Mouse (Mus musculus): ENCODE measurements around the gene Cenpv. TPM values are rescaled to one million over a fixed set of nuclear protein-coding genes. Genes with fewer than 3 reads are reported as not detected.

Cenpv gene
- total and polyA plus RNA-seq, 2 experiments, result 20.5 to 32.6 TPM

- Histone ChIP-seq H3K4me1 (ENCODE audit: control insufficient read depth, insufficient read depth, low read length) (peaks cover 2% of the 10 kb centered on the region; the same call in 1 of the 2 replicates), H3K36me3 (ENCODE audit: control insufficient read depth, insufficient read depth, low read length) (peaks cover 15% of the 10 kb centered on the region), H3K4me3 (ENCODE audit: insufficient read depth, low read depth, low read length) (no peak overlapping the region), H3K79me2 (ENCODE audit: control insufficient read depth, insufficient read depth, low read length) (no peaks in the 10 kb centered on the region; the same call in 1 of the 2 replicates), H3K9ac (ENCODE audit: low read depth, low read length) (no peak overlapping the region), H3K27ac (replicated peaks; ENCODE audit: insufficient read depth, low read depth, low read length) (no peak overlapping the region), H3K27me3 (ENCODE audit: control insufficient read depth, insufficient read depth, low read length) (no peaks in the 10 kb centered on the region)
- 53% methylated on average over 7 of the region's 7 CpGs for WGBS
- TF ChIP-seq CTCF (IDR thresholded peaks at IDR 0.05; ENCODE audit: low read depth, low read length) (no peak), POLR2A (IDR thresholded peaks at IDR 0.05; ENCODE audit: extremely low read depth, insufficient read depth, low read length) (no peak)
- DNase-seq (ENCODE audit: extremely low read depth, low read depth, low spot score), result no peak
Measured at GRCm38 (mm10) chr11:62537590-62537989, 1.5 kb downstream of the Cenpv start.

DNA sequence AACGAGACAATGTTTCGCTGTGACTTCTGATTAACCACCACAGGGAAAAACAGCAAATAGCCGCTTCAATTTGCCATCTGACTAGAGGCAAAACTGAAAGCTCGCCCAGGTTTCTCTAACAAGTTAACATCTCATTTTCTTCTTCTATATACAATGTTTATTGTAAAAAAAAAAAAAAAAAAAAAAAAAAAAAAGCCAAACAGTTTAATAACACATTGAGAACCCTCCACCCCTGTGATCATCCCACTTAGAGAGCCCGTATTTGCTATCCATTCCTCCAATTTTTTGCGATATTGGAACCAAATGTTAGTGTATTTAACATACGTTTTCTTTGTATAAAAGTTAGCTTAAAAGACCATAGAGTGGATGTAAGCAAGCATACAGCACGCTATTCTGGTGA, 2.0 kb downstream of the Cenpv start:
- WGBS, result 91% methylated on average over 8 of the region's 8 CpGs
- TF ChIP-seq CTCF (IDR thresholded peaks at IDR 0.05; ENCODE audit: low read depth, low read length) (no peak), POLR2A (IDR thresholded peaks at IDR 0.05; ENCODE audit: extremely low read depth, insufficient read depth, low read length) (no peak)
- Histone ChIP-seq H3K36me3 (ENCODE audit: control insufficient read depth, insufficient read depth, low read length) (peaks cover 15% of the 10 kb centered on the region), H3K27me3 (ENCODE audit: control insufficient read depth, insufficient read depth, low read length) (no peaks in the 10 kb centered on the region), H3K4me1 (ENCODE audit: control insufficient read depth, insufficient read depth, low read length) (peaks cover 2% of the 10 kb centered on the region; the same call in 1 of the 2 replicates), H3K79me2 (ENCODE audit: control insufficient read depth, insufficient read depth, low read length) (no peaks in the 10 kb centered on the region; the same call in 1 of the 2 replicates), H3K9ac (ENCODE audit: low read depth, low read length) (no peak overlapping the region), H3K4me3 (ENCODE audit: insufficient read depth, low read depth, low read length) (no peak overlapping the region), H3K27ac (replicated peaks; ENCODE audit: insufficient read depth, low read depth, low read length) (no peak overlapping the region)
- DNase-seq (ENCODE audit: extremely low read depth, low read depth, low spot score), result no peak

DNA sequence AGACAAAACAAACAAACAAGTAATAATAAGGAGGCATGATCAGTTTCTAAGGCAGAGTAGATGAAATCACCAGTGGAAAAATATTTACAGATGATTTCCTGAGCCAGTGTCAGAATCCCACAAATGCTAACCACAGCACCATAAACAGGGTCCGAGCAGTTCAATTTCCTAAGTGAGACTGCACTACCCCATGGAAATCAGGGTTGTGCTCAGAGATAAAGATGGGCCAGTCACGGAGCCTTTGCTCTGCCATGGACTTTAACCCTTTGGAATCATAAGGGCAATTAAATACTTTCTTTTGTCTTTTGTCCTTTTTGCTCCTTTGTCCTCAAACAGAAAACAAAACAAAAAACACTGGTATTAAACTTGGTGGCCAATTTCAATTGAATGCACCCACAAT, 16.8 kb downstream of the Cenpv start:
- H3K27me3 ChIP-seq (ENCODE audit: control insufficient read depth, insufficient read depth, low read length), result no peaks in the 10 kb centered on the region
- no peaks in the 10 kb centered on the region for H3K4me1 ChIP-seq (ENCODE audit: control insufficient read depth, insufficient read depth, low read length)
- H3K27ac ChIP-seq (replicated peaks; ENCODE audit: insufficient read depth, low read depth, low read length), result no peak overlapping the region
- no peak overlapping the region for H3K9ac ChIP-seq (ENCODE audit: low read depth, low read length)
- TF ChIP-seq CTCF (IDR thresholded peaks at IDR 0.05; ENCODE audit: low read depth, low read length), result no peak
- no peak for TF ChIP-seq POLR2A (IDR thresholded peaks at IDR 0.05; ENCODE audit: extremely low read depth, insufficient read depth, low read length)
- no peaks in the 10 kb centered on the region for H3K79me2 ChIP-seq (ENCODE audit: control insufficient read depth, insufficient read depth, low read length)
- no peaks in the 10 kb centered on the region; the same call in 1 of the 2 replicates for H3K36me3 ChIP-seq (ENCODE audit: control insufficient read depth, insufficient read depth, low read length)
- DNase-seq (ENCODE audit: extremely low read depth, low read depth, low spot score), result no peak
- 50% methylated on average over 2 of the region's 2 CpGs for WGBS
- no peak overlapping the region for H3K4me3 ChIP-seq (ENCODE audit: insufficient read depth, low read depth, low read length)

DNA sequence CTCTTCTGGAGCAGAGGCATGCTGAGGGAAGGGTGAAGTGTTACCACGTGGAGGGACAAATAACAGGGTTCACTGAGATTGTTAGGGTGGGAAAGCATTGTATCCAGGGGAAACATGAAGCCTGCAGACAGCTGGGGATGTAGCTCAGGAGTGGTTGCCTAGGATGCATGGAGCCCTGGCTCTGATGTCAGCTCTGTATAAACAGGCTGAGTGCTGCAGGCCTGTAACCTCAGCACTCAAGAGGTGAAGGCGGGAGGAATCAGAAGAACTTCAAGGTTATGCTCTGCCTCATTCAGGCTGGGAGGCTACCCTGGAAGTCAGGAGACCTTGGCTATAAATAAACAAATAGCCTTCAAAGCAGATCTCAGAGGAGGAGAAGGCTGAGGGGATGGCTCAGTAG, 20.1 kb downstream of the Cenpv start:
- H3K36me3 ChIP-seq (ENCODE audit: control insufficient read depth, insufficient read depth, low read length), result no peaks in the 10 kb centered on the region
- H3K27ac ChIP-seq (replicated peaks; ENCODE audit: insufficient read depth, low read depth, low read length), result no peak overlapping the region
- no peak for DNase-seq (ENCODE audit: extremely low read depth, low read depth, low spot score)
- 72% methylated on average over 2 of the region's 2 CpGs for WGBS
- H3K4me3 ChIP-seq (ENCODE audit: insufficient read depth, low read depth, low read length), result no peak overlapping the region
- no peaks in the 10 kb centered on the region for H3K79me2 ChIP-seq (ENCODE audit: control insufficient read depth, insufficient read depth, low read length)
- TF ChIP-seq CTCF (IDR thresholded peaks at IDR 0.05; ENCODE audit: low read depth, low read length), result no peak
- no peak for TF ChIP-seq POLR2A (IDR thresholded peaks at IDR 0.05; ENCODE audit: extremely low read depth, insufficient read depth, low read length)
- H3K4me1 ChIP-seq (ENCODE audit: control insufficient read depth, insufficient read depth, low read length), result no peaks in the 10 kb centered on the region
- no peaks in the 10 kb centered on the region for H3K27me3 ChIP-seq (ENCODE audit: control insufficient read depth, insufficient read depth, low read length)
- H3K9ac ChIP-seq (ENCODE audit: low read depth, low read length), result no peak overlapping the region

DNA sequence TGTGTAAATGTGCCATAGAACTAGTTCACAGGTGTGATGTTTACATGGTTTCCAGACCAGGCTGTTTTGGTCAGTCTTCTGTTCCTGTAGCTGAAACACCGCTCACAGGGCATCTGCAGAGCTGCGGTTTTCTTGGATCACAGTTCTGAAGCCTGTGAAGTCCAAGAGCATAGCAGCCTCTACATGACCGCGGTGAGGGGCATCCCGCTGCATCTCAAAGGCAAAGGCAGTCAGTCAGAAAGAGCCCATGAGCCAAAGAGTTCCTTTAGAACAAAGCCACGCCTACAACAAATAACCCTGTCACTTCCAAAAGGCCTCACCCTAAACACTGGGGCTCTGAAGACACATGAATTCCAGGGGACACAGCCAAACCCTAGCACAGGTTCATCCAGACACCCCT, 25.8 kb downstream of the Cenpv start:
- no peak overlapping the region for H3K4me3 ChIP-seq (ENCODE audit: insufficient read depth, low read depth, low read length)
- no peak overlapping the region for H3K9ac ChIP-seq (ENCODE audit: low read depth, low read length)
- 86% methylated on average over 6 of the region's 6 CpGs for WGBS
- no peaks in the 10 kb centered on the region for H3K36me3 ChIP-seq (ENCODE audit: control insufficient read depth, insufficient read depth, low read length)
- H3K27me3 ChIP-seq (ENCODE audit: control insufficient read depth, insufficient read depth, low read length), result no peaks in the 10 kb centered on the region
- H3K27ac ChIP-seq (replicated peaks; ENCODE audit: insufficient read depth, low read depth, low read length), result no peak overlapping the region
- H3K79me2 ChIP-seq (ENCODE audit: control insufficient read depth, insufficient read depth, low read length), result no peaks in the 10 kb centered on the region
- DNase-seq (ENCODE audit: extremely low read depth, low read depth, low spot score), result no peak
- TF ChIP-seq POLR2A (IDR thresholded peaks at IDR 0.05; ENCODE audit: extremely low read depth, insufficient read depth, low read length) (no peak), CTCF (IDR thresholded peaks at IDR 0.05; ENCODE audit: low read depth, low read length) (no peak)
- no peaks in the 10 kb centered on the region for H3K4me1 ChIP-seq (ENCODE audit: control insufficient read depth, insufficient read depth, low read length)

GRCm38 (mm10) chr11:62512529-62513080, 26.5 kb downstream of the Cenpv start:
- no peak for DNase-seq (ENCODE audit: extremely low read depth, low read depth, low spot score)
- no peak overlapping the region for H3K4me3 ChIP-seq (ENCODE audit: insufficient read depth, low read depth, low read length)
- no peak overlapping the region for H3K27ac ChIP-seq (replicated peaks; ENCODE audit: insufficient read depth, low read depth, low read length)
- no peaks in the 10 kb centered on the region for H3K4me1 ChIP-seq (ENCODE audit: control insufficient read depth, insufficient read depth, low read length)
- H3K79me2 ChIP-seq (ENCODE audit: control insufficient read depth, insufficient read depth, low read length), result no peaks in the 10 kb centered on the region
- WGBS, result 94% methylated on average over 8 of the region's 8 CpGs
- H3K27me3 ChIP-seq (ENCODE audit: control insufficient read depth, insufficient read depth, low read length), result no peaks in the 10 kb centered on the region
- H3K9ac ChIP-seq (ENCODE audit: low read depth, low read length), result no peak overlapping the region
- TF ChIP-seq CTCF (IDR thresholded peaks at IDR 0.05; ENCODE audit: low read depth, low read length) (no peak), POLR2A (IDR thresholded peaks at IDR 0.05; ENCODE audit: extremely low read depth, insufficient read depth, low read length) (no peak)
- no peaks in the 10 kb centered on the region for H3K36me3 ChIP-seq (ENCODE audit: control insufficient read depth, insufficient read depth, low read length)

All from liver, adult 2 months (tissue).